Comparison of ENCODE assay signal across 8 mouse cellular contexts in genomic region chr15:6709618-6710017, GRCm38 (mm10). TPM values are rescaled to one million over a fixed set of nuclear protein-coding genes. Genes with fewer than 3 reads are reported as not detected.
DNase-seq lines count a peak whose midpoint lies in the region; ATAC-seq and TF ChIP-seq lines count a peak whose summit lies in the region.

No protein-coding gene starts in this region.

- H3K4me3 ChIP-seq in layer of hippocampus, adult 2 months: peak overlapping the region; percentile 90
- H3K4me3 ChIP-seq in embryonic facial prominence, embryonic 12.5 days: peak overlapping the region; percentile 97
- H3K4me3 ChIP-seq in intestine, embryonic 16.5 days (ENCODE audit: low read length): peak overlapping the region; percentile 96
- H3K4me3 ChIP-seq in neural tube, embryonic 13.5 days: peak overlapping the region; percentile 92

- peak overlapping the region; percentile 96 for H3K27ac ChIP-seq in layer of hippocampus, adult 2 months
- H3K27ac ChIP-seq in embryonic facial prominence, embryonic 12.5 days: no peak overlapping the region
- H3K27ac ChIP-seq in intestine, embryonic 16.5 days (ENCODE audit: low read length): no peak overlapping the region
- H3K27ac ChIP-seq in neural tube, embryonic 13.5 days (replicated peaks): no peak overlapping the region

- ATAC-seq in embryonic facial prominence, embryonic 12.5 days (ENCODE audit: insufficient number of reproducible peaks, insufficient read depth, low FRiP score, low TSS enrichment): no peak
- ATAC-seq in intestine, embryonic 16.5 days: no peak
- no peak for ATAC-seq in neural tube, embryonic 13.5 days (ENCODE audit: low read depth)

- no peaks in the 10 kb centered on the region for H3K36me3 ChIP-seq in embryonic facial prominence, embryonic 12.5 days
- H3K36me3 ChIP-seq in intestine, embryonic 16.5 days (ENCODE audit: control insufficient read depth, insufficient read depth, low read length): no peaks in the 10 kb centered on the region
- H3K36me3 ChIP-seq in neural tube, embryonic 13.5 days: no peaks in the 10 kb centered on the region

- no peaks in the 10 kb centered on the region for H3K9me3 ChIP-seq in embryonic facial prominence, embryonic 12.5 days
- no peaks in the 10 kb centered on the region for H3K9me3 ChIP-seq in intestine, embryonic 16.5 days (ENCODE audit: control insufficient read depth, low read length)
- H3K9me3 ChIP-seq in neural tube, embryonic 13.5 days: no peaks in the 10 kb centered on the region

- no peak for DNase-seq in layer of hippocampus, adult 2 months (ENCODE audit: low spot score in 2 of 2)
- DNase-seq in layer of hippocampus, adult 11-12 months (ENCODE audit: low spot score): no peak
- no peak for DNase-seq in c-Kit-positive CD71-positive TER-119-positive erythroid progenitor cells, embryonic 14.5 days (ENCODE audit: low spot score)
- no peak for DNase-seq in embryo, embryonic 10 days (ENCODE audit: low spot score)
- no peak for DNase-seq in kidney, adult 9 months

- peaks cover 28% of the 10 kb centered on the region for H3K4me1 ChIP-seq in embryonic facial prominence, embryonic 12.5 days
- peaks cover 40% of the 10 kb centered on the region for H3K4me1 ChIP-seq in intestine, embryonic 16.5 days (ENCODE audit: control insufficient read depth, insufficient read depth, low read length)
- H3K4me1 ChIP-seq in neural tube, embryonic 13.5 days (replicated peaks): peaks cover 47% of the 10 kb centered on the region

- no peaks in the 10 kb centered on the region for H3K27me3 ChIP-seq in embryonic facial prominence, embryonic 12.5 days
- H3K27me3 ChIP-seq in intestine, embryonic 16.5 days (replicated peaks; ENCODE audit: control insufficient read depth, insufficient read depth, low read length): 0 out of 2 replicates have a peak, but pooled peaks cover 2% of the 10 kb centered on the region
- H3K27me3 ChIP-seq in neural tube, embryonic 13.5 days: 0 out of 2 replicates have a peak, but pooled peaks cover 4% of the 10 kb centered on the region

- 16% methylated on average over 8 of the region's 8 CpGs for WGBS in embryonic facial prominence, embryonic 12.5 days
- WGBS in intestine, embryonic 16.5 days: 22% methylated on average over 8 of the region's 8 CpGs
- WGBS in neural tube, embryonic 13.5 days: 20% methylated on average over 8 of the region's 8 CpGs

- H3K9ac ChIP-seq in embryonic facial prominence, embryonic 12.5 days: peak overlapping the region; percentile 88
- peak overlapping the region; percentile 95 for H3K9ac ChIP-seq in intestine, embryonic 16.5 days (ENCODE audit: low read depth, low read length)
- peak overlapping the region; percentile 94 for H3K9ac ChIP-seq in neural tube, embryonic 13.5 days

- TF ChIP-seq CTCF in layer of hippocampus, adult 2 months (conservative IDR thresholded peaks at IDR 0.05): peak; percentile 31

- peak overlapping the region; percentile 76 for H3K4me2 ChIP-seq in embryonic facial prominence, embryonic 12.5 days (replicated peaks)
- H3K4me2 ChIP-seq in intestine, embryonic 16.5 days (ENCODE audit: low read depth, low read length): peak overlapping the region; percentile 88
- peak overlapping the region; percentile 80 for H3K4me2 ChIP-seq in neural tube, embryonic 13.5 days

RNA-seq across cellular contexts. Expression of gene Rictor, which starts 1.4 kb away (rescaled TPM):
- total RNA-seq in layer of hippocampus, adult 2 months (2021): 10 to 100 TPM; 46.2 to 48.5 TPM
- polyA plus RNA-seq in embryonic facial prominence, embryonic 12.5 days (2016; fragmentation: Nextera tagmentation; extraction: Ambion mirVana): 45.8 and 46.8 TPM in 2 replicates
- 32.8 and 33.0 TPM in 2 replicates for polyA plus RNA-seq in intestine, embryonic 16.5 days (2015; fragmentation: Nextera tagmentation; extraction: Ambion mirVana)
- 49.4 and 58.3 TPM in 2 replicates for polyA plus RNA-seq in neural tube, embryonic 13.5 days (2015; fragmentation: Nextera tagmentation; extraction: Ambion mirVana)
